Mouse (Mus musculus): ENCODE results near the gene Tmem9b. TPM values are rescaled to one million over a fixed set of nuclear protein-coding genes. Genes with fewer than 3 reads are reported as not detected.

Tmem9b gene
- total and polyA plus RNA-seq, 3 experiments: 26.4 to 30.6 TPM; not detected in 1

GRCm38 (mm10) chr7:109686585-109687128 is 66.0 kb downstream of the Tmem9b start:
- Histone ChIP-seq H3K36me3 (ENCODE audit: control insufficient read depth in 1 of 2, insufficient read depth in 2 of 2, low read length in 2 of 2) (no peaks in the 10 kb centered on the region; a peak in 1 of 4 replicates), H3K4me3 (ENCODE audit: control insufficient read depth in 1 of 2, insufficient read depth in 1 of 2, low read depth in 2 of 2, low read length in 2 of 2) (no peak overlapping the region), H3K27ac (ENCODE audit: control insufficient read depth, low read depth, low read length) (no peak overlapping the region), H3K79me2 (ENCODE audit: control insufficient read depth, insufficient read depth, low read length, poor library complexity) (no peaks in the 10 kb centered on the region), H3K9me3 (replicated peaks; ENCODE audit: insufficient read depth, low read length) (no peaks in the 10 kb centered on the region), H3K9ac (ENCODE audit: control insufficient read depth, low read depth, low read length, poor library complexity, severe bottlenecking) (no peak overlapping the region), H3K4me1 (ENCODE audit: control insufficient read depth in 1 of 2, insufficient read depth in 2 of 2, low read length in 2 of 2) (peaks cover 0 to 7% of the 10 kb centered on the region in 2 experiments; a peak in 2 of 4 replicates), H3K27me3 (ENCODE audit: control insufficient read depth in 1 of 2, insufficient read depth in 2 of 2, low read length in 2 of 2) (no peaks in the 10 kb centered on the region)
- no peak for DNase-seq (ENCODE audit: low read depth, low spot score)
- TF ChIP-seq USF1 (IDR thresholded peaks at IDR 0.05; ENCODE audit: low read depth, low read length) (no peak), SMC3 (IDR thresholded peaks at IDR 0.05; ENCODE audit: low read depth, low read length) (no peak), NRF1 (IDR thresholded peaks at IDR 0.05; ENCODE audit: insufficient read depth, low read depth, low read length, poor library complexity, severe bottlenecking) (no peak), NELFE (IDR thresholded peaks at IDR 0.05; ENCODE audit: low read depth, low read length) (no peak), EP300 (IDR thresholded peaks at IDR 0.05; ENCODE audit: low read depth in 1 of 2, low read length in 2 of 2) (no peak)

Other genes starting within 250 kb of the Tmem9b start
- not detected in 2 replicates for gene Trim66, start 244.7 kb downstream of the Tmem9b start, total RNA-seq (2012; rRNA removed)
- gene Trim66, start 244.7 kb downstream of the Tmem9b start, polyA plus RNA-seq (2012; ENCODE audit: insufficient read depth in 1 of 2, insufficient read length in 2 of 2, low read depth in 1 of 2, low replicate concordance in 2 of 2, missing spikeins in 1 of 2): under 1 TPM in 1 of 2 experiments, not detected in 1; 0.01 TPM
- 1,139 and 1,252 TPM in 2 replicates for gene Rpl27a, start 233.7 kb downstream of the Tmem9b start, total RNA-seq (2012; rRNA removed)
- gene Rpl27a, start 233.7 kb downstream of the Tmem9b start, polyA plus RNA-seq (2012; ENCODE audit: insufficient read depth in 1 of 2, insufficient read length in 2 of 2, low read depth in 1 of 2, low replicate concordance in 2 of 2, missing spikeins in 1 of 2): 100 to 1,000 TPM in 1 of 2 experiments, not detected in 1; 221 TPM
- gene St5, start 49.3 kb downstream of the Tmem9b start, total RNA-seq (2012; rRNA removed): 2.6 and 2.7 TPM in 2 replicates
- 1 to 10 TPM in 1 of 2 experiments, not detected in 1; 3.4 TPM for gene St5, start 49.3 kb downstream of the Tmem9b start, polyA plus RNA-seq (2012; ENCODE audit: insufficient read depth in 1 of 2, insufficient read length in 2 of 2, low read depth in 1 of 2, low replicate concordance in 2 of 2, missing spikeins in 1 of 2)
- 26.4 and 29.0 TPM in 2 replicates for gene Akip1, start 49.2 kb downstream of the Tmem9b start, total RNA-seq (2012; rRNA removed)
- gene Akip1, start 49.2 kb downstream of the Tmem9b start, polyA plus RNA-seq (2012; ENCODE audit: insufficient read depth in 1 of 2, insufficient read length in 2 of 2, low read depth in 1 of 2, low replicate concordance in 2 of 2, missing spikeins in 1 of 2): 10 to 100 TPM in 1 of 2 experiments, not detected in 1; 34.0 TPM
- gene BC051019, start 29.0 kb downstream of the Tmem9b start, total RNA-seq (2012; rRNA removed): 0.10 TPM in 1 of 2 replicates, not detected in the other
- gene BC051019, start 29.0 kb downstream of the Tmem9b start, polyA plus RNA-seq (2012; ENCODE audit: insufficient read depth in 1 of 2, insufficient read length in 2 of 2, low read depth in 1 of 2, low replicate concordance in 2 of 2, missing spikeins in 1 of 2): under 1 TPM in 1 of 2 experiments, not detected in 1; 0.39 TPM
- not detected in 2 replicates for gene Ascl3, start 21.1 kb downstream of the Tmem9b start, total RNA-seq (2012; rRNA removed)
- gene Ascl3, start 21.1 kb downstream of the Tmem9b start, polyA plus RNA-seq (2012; ENCODE audit: insufficient read depth in 1 of 2, insufficient read length in 2 of 2, low read depth in 1 of 2, low replicate concordance in 2 of 2, missing spikeins in 1 of 2): not detected
- gene Nrip3, start 29.1 kb upstream of the Tmem9b start, total RNA-seq (2012; rRNA removed): not detected in 2 replicates
- gene Nrip3, start 29.1 kb upstream of the Tmem9b start, polyA plus RNA-seq (2012; ENCODE audit: insufficient read depth in 1 of 2, insufficient read length in 2 of 2, low read depth in 1 of 2, low replicate concordance in 2 of 2, missing spikeins in 1 of 2): not detected
- 0.16 and 0.27 TPM in 2 replicates for gene Scube2, start 112.8 kb upstream of the Tmem9b start, total RNA-seq (2012; rRNA removed)
- under 1 TPM in 1 of 2 experiments, not detected in 1; 0.67 TPM for gene Scube2, start 112.8 kb upstream of the Tmem9b start, polyA plus RNA-seq (2012; ENCODE audit: insufficient read depth in 1 of 2, insufficient read length in 2 of 2, low read depth in 1 of 2, low replicate concordance in 2 of 2, missing spikeins in 1 of 2)
- gene Dennd5a, start 207.6 kb upstream of the Tmem9b start, total RNA-seq (2012; rRNA removed): 33.1 and 40.5 TPM in 2 replicates
- 10 to 100 TPM; 64.4 to 78.8 TPM for gene Dennd5a, start 207.6 kb upstream of the Tmem9b start, polyA plus RNA-seq (2012; ENCODE audit: insufficient read depth in 1 of 2, insufficient read length in 2 of 2, low read depth in 1 of 2, low replicate concordance in 2 of 2, missing spikeins in 1 of 2)
- 80.6 and 86.9 TPM in 2 replicates for gene Tmem41b, start 234.1 kb upstream of the Tmem9b start, total RNA-seq (2012; rRNA removed)
- gene Tmem41b, start 234.1 kb upstream of the Tmem9b start, polyA plus RNA-seq (2012; ENCODE audit: insufficient read depth in 1 of 2, insufficient read length in 2 of 2, low read depth in 1 of 2, low replicate concordance in 2 of 2, missing spikeins in 1 of 2): 10 to 100 TPM in 1 of 2 experiments, not detected in 1; 45.9 TPM